Mouse (Mus musculus) testis, postnatal 14 days (tissue): ENCODE results near the gene Dhx57.
"Not testable (repeated sequence)": the region's sequence is repeated elsewhere in the genome, so short reads cannot be mapped to it uniquely, and the experiment has no call there.

Experiments
- DNase-seq: peaks from one replicate; pipeline ENCODE4 v3.0.0; 2021; ENCODE audit warnings: low spot score

Gene Dhx57

DNA sequence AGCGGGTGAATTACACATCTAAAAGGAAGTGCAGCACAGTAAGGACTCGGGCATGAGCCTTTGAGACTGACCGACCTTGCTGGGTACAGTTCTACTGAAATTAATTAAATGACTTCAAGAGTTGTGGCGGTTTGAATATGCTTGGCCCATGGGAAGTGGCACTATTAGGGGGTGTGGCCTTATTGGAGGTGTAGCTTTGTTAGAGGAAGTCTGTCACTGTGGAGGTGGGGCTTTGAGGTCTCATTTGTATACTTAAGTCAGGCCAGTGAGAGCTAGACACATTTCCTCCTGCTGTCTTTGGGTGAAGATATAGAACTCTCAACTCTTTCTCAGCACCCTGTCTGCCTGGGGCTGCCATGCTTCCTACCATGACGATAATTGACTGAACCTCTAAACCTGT lies 35.9 kb downstream of the Dhx57 start:
- no peak for DNase-seq

DNA sequence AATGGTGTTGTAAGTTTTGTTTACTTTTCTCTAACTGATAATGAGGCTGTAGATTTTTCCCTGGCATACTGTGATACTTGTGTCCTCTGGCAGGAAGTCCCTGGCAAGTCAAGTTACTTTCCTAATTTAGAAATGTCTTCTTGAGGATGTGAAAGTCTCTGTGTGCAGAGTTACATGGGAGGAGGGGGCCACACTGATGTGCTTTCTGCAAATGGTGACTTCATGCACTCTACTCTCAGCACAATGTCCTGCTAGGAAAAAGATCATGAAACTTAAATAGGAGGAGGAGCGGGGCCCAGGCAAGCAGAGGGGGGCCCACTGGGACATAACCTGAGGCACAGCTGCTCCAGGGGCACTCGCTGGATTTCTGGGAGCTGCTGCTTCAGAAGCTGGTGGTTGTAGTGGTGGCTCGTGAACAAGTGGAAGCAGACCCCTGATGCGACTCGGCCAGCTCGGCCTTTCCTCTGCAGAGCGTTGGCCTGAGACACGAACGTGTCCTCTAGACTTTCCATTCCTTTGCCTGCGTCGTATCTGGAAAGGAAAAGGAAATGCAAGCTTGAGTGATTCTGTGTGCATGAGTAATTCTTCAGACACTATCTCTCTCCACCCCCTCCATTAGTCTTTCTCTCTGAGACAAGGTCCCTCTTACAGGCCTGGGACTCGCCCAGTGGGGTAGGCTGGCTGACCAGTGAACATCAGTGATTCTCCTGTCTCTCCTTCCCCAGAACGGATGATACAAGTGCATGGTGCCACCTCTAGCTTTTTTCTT lies 37.3 kb downstream of the Dhx57 start:
- DNase-seq, result no peak

DNA sequence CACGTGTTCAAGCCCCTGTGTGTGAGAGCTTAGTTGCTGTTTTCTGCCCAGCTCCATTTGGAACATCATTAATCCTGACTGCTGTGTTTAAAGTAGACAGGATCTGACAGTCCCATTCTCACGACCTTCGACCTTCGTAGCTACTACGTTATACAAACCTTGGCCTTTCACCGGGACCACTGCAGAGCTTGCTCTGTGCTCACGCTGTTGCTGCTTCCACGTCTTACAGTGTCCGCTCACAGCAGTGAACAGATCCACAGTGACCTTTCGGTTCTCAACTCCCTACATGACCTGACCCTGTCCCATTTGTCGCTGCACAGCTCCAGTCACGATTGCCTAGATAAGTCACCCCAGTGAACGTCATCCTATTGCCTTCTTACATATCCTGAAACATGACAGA lies 47.2 kb downstream of the Dhx57 start:
- DNase-seq, result no peak

DNA sequence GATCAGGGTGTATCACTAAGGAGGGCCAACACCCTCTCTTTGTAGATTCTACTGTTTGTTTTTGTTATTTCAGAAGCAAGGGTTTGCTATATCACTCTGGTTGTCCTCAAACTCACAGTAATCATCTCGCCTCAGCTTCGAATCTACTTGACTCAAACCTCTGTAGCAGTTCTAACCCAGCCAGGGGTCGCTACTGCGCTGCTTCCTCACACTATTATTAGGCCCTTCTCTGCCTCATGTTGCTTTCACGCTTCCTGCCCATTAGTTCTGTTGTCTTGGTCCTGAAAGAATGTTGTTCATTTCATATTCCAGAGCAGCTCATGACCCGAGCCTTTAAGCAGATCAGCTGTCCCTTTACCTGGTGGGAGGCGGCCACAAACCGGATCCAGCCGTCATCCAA lies 48.7 kb downstream of the Dhx57 start:
- DNase-seq, result no peak

DNA sequence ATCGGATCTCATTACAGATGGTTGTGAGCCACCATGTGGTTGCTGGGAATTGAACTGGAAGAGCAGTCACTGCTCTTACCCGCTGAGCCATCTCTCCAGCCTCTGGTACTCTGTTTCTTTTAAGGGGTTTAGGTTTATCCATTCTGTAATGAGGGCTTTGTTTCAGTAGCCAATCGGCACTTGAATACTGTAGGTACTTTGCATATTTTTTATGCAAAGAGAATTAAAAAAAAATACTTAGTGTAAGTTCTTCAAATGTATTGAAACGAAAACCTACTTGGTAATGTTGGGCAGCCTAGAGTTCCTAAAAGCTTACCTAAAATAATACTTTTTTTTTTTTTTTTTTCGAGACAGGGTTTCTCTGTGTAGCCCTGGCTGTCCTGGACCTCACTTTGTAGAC lies 52.8 kb downstream of the Dhx57 start:
- no peak for DNase-seq

DNA sequence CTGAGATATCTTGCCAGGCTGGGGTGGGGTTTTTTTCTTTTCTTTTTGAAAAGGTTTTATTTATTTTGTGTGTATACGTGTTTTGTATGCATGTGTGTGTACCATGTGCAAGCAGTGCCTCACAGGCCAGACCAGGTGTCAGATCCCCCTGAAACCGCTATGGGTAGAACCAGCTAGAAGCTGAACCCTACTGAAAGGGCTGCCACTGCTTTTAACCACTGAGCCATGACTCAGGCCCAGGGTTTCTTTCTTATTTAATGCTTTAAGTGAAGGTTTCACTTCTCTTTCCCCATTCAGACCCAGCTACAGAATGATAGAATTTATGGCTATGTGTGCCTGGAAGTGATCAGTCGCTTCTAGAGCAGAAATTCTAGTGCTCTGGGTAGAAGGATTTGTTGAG lies 53.5 kb downstream of the Dhx57 start:
- DNase-seq, result no peak

DNA sequence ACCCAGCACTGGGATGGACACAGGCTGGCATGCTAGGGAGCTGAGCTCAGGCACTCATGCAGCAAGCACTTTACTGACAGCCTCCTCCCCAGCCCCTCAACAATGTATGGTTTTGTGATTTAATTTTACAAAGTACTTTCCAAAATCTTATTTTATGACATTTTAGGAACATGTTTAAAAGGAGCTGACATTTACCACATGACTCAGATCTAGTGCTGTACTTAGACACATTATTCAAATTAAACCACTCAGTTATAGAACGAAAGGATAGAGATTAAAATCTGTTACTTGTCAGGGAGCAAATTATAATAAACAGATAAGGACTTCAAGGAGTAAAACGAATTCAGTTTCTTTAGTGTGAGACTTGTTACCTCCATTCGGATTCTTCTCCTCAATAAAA lies 54.8 kb downstream of the Dhx57 start:
- no peak for DNase-seq

DNA sequence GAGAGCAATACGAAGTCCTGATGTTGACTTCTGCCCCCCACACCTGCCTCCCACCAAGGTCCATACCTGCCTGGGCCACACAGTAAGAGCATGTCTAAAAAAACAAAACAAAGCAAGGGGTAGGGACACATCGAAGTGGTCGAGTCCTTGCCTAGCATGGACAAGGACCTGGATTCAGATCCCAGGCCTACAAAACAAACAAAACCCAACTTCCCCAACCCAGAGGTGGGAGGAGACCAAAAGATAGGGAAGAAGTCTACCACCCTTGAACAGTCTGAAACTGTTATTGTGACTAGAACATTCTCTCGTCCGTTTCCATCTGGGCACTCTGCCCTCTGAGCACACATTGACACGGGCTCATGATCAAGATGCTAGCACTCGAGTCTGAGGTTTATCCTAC lies 55.9 kb downstream of the Dhx57 start:
- DNase-seq, result peak; percentile 53

DNA sequence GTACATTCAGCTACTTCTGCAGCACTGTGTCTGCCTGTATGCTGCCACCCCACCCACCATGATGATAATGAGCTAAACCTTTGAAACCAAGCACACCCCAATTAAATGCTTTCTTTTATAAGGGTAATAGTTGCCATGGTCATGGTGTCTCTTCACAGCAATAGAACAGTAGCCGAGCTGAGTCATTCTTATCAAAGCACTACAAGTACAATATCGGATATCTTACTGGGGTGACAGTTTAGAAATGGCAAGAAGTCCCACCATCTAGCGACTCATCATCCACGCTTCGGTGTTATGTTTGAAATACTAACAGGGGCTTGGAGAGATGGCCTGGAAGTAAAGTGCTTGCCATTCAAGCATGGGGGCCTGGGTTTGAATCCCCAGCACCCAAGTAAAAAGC lies 56.4 kb downstream of the Dhx57 start:
- no peak for DNase-seq

DNA sequence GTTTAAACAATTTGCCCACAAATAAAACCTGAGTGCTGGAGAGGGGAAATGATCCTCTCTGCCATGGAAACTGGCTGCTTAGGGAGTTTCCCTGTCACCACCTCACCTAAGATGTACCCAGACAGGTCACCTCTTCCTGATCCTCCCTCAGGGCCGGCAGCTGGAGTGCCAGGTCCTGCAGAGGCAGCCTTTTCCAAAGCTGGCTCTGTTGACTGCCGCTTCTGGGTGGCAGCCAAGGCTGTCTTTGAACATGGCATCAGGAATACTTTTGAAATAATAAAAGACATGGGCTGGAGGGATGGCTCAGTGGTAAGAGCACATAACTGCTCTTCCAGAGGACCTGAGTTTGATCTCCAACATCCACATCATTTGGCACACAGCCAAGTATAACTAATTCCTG lies 60.9 kb downstream of the Dhx57 start:
- no peak for DNase-seq

DNA sequence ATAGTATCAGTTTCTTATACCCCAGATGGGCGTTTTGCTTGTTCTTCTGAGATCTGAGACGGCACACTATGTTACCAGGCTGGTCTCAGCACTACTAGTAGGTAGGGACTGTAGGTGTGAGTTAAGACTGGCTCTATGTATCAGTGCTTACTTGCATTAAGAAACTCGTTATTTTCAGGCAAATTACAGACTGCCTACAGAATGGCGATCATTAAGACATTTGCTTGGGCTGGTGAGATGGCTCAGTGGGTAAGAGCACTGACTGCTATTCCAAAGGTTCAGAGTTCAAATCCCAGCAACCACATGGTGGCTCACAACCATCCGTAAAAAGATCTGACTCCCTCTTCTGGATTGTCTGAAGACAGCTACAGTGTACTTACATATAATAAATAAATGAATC lies 65.1 kb downstream of the Dhx57 start:
- DNase-seq, result not testable (repeated sequence)

DNA sequence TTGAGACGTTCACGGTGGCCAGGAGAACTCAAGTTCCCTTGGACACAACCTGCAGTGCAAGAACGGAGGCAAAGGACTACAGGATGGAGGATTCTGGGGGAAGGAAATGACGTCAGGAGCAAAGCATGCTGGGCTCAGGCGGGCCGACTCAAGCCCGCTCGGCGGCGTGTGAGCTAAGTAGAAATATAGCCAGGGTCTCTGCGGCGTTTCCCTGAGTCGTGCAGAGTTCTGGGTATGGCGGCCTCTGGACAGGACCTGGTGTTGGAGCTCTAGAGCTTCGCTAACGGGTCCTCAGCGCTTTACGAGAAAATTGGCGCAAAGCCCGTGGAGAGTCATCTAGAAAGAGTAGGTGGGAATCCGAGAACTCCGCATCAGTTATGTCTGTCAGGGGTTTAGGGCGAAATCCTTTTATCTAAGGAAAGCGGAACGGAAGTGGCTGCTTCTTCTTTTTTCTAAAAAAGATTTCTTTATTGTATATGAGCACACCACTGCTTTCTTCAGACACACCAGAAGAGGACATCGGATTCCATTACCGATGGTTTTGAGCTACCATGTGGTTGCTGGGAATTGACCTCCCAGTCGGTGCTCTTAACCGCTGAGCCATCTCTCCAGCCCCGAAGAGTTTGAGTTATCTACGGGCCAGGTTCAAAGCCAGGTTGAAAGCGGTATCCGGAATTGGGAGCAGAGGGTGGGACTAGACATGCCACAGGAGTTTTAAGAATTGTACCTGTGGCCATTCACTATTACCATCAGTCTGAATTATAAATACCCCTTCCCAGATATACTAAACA lies 65.8 kb downstream of the Dhx57 start, which contains the start of gene Gemin6:
TSS of gene Gemin6 (plus strand) at position 116 of the 791 bp plus-strand sequence.
- DNase-seq, result peak; percentile 88

DNA sequence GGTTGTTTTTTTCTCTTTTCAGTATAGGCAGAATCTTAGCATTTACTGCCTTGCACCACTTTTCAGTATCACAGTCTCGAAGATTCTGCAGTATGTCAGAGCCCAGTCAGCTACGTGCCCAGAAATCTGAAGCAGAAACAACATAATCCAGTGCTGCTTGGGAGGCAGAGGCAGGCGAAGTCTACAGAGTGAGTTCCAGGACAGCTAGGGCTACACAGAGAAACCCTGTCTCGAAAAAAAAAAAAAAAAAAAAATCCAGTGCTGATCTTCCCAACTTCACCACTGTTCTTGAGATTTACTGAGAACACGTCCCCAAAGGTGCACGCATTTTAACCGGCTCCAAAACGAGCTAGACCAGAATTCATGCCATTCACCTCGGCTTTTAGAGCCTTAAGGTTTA lies 66.4 kb downstream of the Dhx57 start:
- no peak for DNase-seq

DNA sequence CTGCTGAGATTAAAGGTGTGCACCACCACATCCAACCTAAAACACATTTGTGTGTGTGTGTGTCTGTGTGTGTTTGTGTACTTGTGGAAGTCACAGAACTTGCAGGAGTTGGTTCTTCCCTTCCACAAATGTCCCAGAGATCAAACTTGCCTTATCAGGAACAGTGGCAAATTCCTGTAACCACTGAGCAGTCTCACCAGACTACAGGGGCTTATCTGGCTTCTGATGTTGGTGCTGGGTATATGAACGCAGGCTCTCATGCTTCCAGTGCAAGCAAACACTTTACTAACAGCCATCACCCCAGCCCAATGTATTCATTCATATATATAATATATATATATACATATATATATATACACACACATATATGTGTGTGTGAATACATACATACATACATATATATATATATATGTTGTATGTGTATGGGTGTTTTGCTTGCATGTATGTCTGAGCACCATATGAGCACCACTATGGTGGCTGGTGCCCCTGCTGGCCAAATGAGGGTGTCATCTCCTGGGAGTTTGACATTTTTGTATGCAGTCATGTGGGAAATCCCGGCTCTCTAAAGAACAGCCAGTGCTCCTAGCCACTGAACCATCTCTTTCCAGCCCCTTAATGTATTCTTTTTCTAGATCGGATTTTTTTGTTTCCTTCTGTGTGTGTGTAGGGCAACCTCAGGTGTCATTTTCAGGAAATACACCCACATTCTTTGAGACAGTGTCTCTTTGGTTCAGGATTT lies 68.2 kb downstream of the Dhx57 start:
- DNase-seq, result no peak

DNA sequence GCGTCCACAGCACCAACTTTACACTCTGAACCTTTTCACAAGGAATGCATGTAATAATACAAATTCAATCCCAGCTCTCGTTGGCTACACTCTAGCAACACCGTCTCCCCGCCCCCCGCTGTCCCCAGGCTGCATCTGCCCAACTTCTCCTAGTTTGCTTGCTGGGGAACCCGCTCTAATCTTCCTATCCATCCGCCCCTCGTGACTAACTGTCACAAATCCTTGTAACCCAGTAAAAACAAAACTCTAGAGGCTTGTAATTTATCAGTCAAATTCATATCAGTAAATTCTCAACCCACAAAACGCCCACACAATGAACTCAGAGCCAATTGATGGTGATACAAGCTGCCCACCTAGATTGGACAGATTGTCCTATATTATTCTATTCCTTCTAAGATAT lies 69.1 kb downstream of the Dhx57 start:
- no peak for DNase-seq

DNA sequence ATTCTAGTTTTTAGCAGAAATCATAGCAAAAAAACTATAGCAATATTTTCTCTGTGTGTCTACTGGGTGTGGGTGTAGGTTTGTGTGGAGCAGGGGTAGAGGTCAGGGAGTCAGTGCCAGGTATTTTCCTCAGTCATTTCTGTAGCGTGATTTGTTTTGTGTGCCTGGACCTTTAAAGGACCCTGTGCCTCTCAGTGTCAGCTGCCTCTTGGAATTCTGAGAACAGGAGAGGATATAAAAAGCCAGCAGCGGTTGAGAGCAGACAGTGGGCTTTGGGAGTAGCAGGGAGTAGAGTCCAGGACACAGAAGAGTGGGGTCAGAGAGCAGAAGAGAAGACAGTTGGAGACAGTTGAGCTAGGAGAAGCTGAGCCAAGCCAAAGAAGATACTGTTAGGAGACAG lies 70.1 kb downstream of the Dhx57 start:
- no peak for DNase-seq

DNA sequence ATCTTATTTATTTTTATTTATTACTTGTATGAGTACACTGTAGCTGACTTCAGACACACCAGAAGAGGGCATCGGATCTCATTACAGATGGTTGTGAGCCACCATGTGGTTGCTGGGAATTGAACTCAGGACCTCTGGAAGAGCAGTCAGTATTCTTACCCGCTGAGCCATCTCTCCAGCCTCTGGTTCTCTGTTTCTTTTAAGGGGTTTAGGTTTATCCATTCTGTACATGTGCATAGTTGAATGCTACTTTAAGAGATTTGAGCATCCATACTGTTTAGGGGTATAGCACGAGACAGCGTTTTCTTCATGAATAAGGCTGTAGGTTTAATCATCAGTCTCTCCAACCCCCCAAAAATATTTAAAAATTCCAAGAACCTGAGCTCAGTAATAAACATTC lies 76.3 kb downstream of the Dhx57 start:
- not testable (repeated sequence) for DNase-seq

DNA sequence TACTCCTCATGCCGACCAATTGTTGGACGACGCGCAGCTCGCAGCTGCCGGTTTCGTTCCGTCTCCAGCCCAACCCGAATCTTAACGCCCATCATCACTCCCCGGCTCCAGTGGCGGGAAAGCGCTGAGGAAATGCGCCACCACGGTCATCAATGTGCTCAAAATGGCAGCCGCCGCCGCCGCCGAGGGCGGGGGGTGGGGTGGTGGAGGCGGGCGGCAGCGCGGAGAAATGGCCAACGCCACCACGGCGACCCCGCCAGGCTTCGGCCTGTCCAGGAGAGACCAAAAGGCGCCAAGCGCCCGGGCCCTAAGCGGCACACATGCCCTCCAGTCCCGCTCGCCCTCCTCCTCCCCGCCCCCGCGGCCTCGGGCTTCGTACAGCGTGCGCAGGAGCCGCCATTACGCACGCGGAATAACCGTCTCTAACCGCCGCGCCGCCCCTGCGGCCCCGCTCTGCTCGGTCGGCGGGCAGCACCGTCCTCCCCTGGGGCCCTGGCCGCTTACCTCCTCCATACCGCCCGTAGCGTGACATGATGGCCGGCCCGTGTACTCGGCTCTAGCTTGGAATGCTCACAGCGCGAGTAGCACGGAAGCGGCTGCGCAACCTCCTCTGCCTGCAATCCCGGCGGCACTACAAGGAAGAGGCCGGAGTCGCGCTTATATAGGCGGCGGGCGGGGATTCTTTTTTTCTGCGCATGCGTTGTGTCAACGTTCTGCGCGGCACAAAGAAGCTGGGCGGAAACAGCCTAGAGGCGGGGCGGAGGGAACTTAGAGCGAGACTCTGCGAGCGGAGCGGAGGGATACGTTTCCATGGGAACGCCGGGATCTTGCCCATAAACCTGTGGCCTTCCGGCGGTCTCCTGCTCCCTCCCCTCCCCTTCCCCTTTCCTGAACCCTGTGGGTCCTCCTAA lies 83.3 kb downstream of the Dhx57 start, which contains the start of the genes Srsf7 and Ttc39d:
TSS of gene Srsf7 (minus strand) at position 637 of the 911 bp plus-strand sequence.
TSS of gene Ttc39d (plus strand) at position 790 of the 911 bp plus-strand sequence.
- peak; percentile 99 for DNase-seq

DNA sequence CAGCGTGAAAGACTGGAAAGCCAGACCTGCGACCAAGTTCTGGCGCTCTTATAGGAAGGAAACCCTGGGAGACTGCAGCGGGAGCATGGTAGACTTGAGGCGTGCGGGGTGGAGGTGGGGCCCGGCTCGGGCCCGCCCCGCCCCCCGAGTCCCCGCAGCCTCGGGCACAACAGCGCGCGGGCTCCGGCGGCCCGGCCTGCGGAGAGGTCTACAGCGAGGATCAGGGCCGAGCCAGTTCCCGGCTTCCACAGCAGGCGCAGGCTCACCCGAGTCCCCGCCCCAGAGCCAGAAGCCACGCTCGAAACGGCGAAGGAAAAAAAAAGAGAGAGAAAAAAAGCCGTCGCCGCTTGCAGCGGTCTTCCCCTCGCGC lies 84.0 kb downstream of the Dhx57 start:
- no peak for DNase-seq

DNA sequence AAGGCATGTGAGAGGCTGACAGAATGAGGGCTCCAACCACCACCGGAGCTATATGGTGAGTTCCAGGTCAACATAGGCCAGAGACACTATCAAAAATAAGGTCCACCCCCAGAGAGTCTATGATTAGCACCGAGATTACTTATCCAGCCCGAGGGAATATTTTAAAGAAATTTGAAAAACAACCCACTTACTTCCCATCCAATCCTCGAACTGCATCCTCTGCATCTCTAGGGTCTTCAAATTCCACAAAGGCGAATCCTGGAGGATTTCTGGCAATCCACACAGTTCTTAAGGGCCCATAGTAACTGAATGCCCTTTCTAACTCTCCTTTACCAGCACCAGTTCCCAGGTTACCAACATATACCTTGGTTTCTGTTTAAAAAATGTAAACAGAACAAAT lies 84.6 kb downstream of the Dhx57 start:
- no peak for DNase-seq

DNA sequence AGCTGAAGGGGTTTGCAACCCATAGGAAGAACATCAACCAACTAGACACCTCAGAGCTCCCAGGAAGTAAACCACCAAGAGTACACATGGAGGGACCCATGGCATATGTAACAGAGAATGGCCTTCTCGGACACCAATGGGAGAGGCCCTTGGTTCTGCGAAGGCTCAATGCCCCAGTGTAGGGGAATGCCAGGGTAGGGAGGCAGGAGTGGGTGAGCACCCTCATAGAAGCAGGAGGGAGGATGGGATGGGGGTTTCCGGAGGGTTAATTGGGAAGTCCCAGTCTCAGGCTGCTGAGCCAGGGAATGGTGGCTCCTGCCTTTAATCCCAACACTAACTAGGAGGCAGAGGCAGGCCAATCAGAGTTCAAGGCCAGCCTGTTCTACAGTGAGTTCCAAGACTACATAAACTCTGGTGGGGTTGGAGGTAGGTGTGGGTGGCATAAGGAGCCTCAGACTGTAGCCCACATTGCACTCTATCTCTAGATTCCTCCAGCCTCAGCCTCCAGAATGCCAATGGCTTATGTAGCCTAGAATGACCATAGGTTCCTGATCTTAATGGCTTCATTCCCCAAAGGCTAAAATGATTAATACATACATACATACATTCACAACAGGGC lies 91.0 kb downstream of the Dhx57 start:
- no peak for DNase-seq
